In the genomic region with DNA sequence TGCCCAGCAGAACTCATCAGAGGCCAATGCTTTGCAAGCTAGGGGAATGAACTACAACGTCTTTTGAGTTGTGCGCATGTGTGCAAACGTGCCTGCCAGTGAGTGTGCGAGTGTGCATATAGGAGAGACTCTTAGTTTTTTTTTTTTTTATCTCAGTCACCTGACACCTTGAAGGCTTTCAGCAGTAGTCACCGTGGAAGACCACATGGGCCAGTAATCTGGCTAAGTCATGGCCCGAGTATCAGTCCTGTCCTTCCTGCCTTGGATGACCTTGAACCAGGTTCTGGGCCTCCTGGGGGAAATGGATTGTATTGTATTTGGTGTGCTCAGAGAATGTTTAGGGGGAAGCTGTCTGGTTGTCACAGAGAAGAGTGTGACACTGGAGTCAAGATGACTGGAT, we compare ENCODE assay signal across 20 mouse cellular contexts.
DNase-seq lines count a peak whose midpoint lies in the region; ATAC-seq and TF ChIP-seq lines count a peak whose summit lies in the region.
"Had no signal": no experiment of that assay in that cellular context is flagged by ENCODE, and none has a peak within 500 bp of the region (broad histone marks: within the 10 kb centered on the region; RNA-seq: fewer than 3 reads in every experiment).

No protein-coding gene starts in this region.

- WGBS in heart, embryonic 13.5 days, result 29% methylated on average over 6 of the region's 6 CpGs
- 30% methylated on average over 6 of the region's 6 CpGs for WGBS in heart, postnatal 0 days
- 65% methylated on average over 6 of the region's 6 CpGs for WGBS in kidney, embryonic 16.5 days

- peaks cover 27% of the 10 kb centered on the region for H3K36me3 ChIP-seq in heart, embryonic 13.5 days
- peaks cover 11% of the 10 kb centered on the region for H3K36me3 ChIP-seq in heart, postnatal 0 days (replicated peaks; ENCODE audit: control insufficient read depth, insufficient read depth, low read length)
- peaks cover 14% of the 10 kb centered on the region for H3K36me3 ChIP-seq in kidney, embryonic 16.5 days (ENCODE audit: insufficient read depth, low read length)
- H3K36me3 ChIP-seq: forebrain, embryonic 12.5 days had no signal

- intact Hi-C loops in heart, postnatal 14 days (cut with DNase I), result no loop called here

- TF ChIP-seq EP300 in heart, postnatal 0 days (IDR thresholded peaks at IDR 0.05; ENCODE audit: low read depth), result no peak

- no peak overlapping the region for H3K9ac ChIP-seq in heart, embryonic 13.5 days
- no peak overlapping the region for H3K9ac ChIP-seq in heart, postnatal 0 days (replicated peaks; ENCODE audit: low read depth, low read length)
- no peak overlapping the region for H3K9ac ChIP-seq in kidney, embryonic 16.5 days (replicated peaks; ENCODE audit: low read length)
- H3K9ac ChIP-seq: embryonic facial prominence, embryonic 13.5 days; forebrain, embryonic 12.5 days; hindbrain, embryonic 12.5 days had no signal

- no peak for TF ChIP-seq CTCF in heart, postnatal 0 days (IDR thresholded peaks at IDR 0.05; ENCODE audit: low read depth)

- H3K27ac ChIP-seq in heart, embryonic 13.5 days (replicated peaks), result peak overlapping the region; percentile 89
- H3K27ac ChIP-seq in heart, postnatal 0 days (ENCODE audit: low read depth), result peak overlapping the region; percentile 84
- peak overlapping the region; percentile 76 for H3K27ac ChIP-seq in kidney, embryonic 16.5 days (ENCODE audit: low read length)
- H3K27ac ChIP-seq: embryonic facial prominence, embryonic 13.5 days; forebrain, embryonic 12.5 days; heart, adult 2 months; hindbrain, embryonic 12.5 days had no signal

- DNase-seq in heart, adult 9 months (ENCODE audit: low spot score in 2 of 2), result no peak
- DNase-seq in heart, postnatal 0 days (ENCODE audit: low spot score), result no peak
- DNase-seq in heart, postnatal 14 days, result no peak
- DNase-seq in kidney, postnatal 36 days, result no peak
- DNase-seq: adrenal gland, adult 2 months; adrenal gland, postnatal 25 days; cerebellum, adult 18-20 months; cerebellum, adult 9-11 months; cerebellum, postnatal 36 days; gastrocnemius, postnatal 10 days; heart, adult 2 months had no signal

- no peak for ATAC-seq in heart, embryonic 13.5 days (ENCODE audit: extremely low read depth, insufficient number of reproducible peaks, low FRiP score, low TSS enrichment)
- peak; percentile 63 for ATAC-seq in heart, postnatal 0 days (ENCODE audit: insufficient read depth, low read depth)
- ATAC-seq in kidney, embryonic 16.5 days (ENCODE audit: low FRiP score, low TSS enrichment), result no peak
- ATAC-seq: forebrain, embryonic 16.5 days; hindbrain, embryonic 16.5 days; inflammation-experienced regulatory T-cells, adult 6 months; intestine, postnatal 0 days had no signal

- H3K27me3 ChIP-seq in heart, embryonic 13.5 days (replicated peaks), result no peaks in the 10 kb centered on the region
- H3K27me3 ChIP-seq in heart, postnatal 0 days (ENCODE audit: control insufficient read depth, insufficient read depth, low read length), result no peaks in the 10 kb centered on the region
- H3K27me3 ChIP-seq in kidney, embryonic 16.5 days (ENCODE audit: insufficient read depth, low read length), result no peaks in the 10 kb centered on the region
- H3K27me3 ChIP-seq: embryonic facial prominence, embryonic 13.5 days; forebrain, embryonic 12.5 days; hindbrain, embryonic 12.5 days had no signal

- no peak overlapping the region for H3K4me3 ChIP-seq in heart, embryonic 13.5 days
- no peak overlapping the region for H3K4me3 ChIP-seq in heart, postnatal 0 days (ENCODE audit: low read depth, low read length)
- H3K4me3 ChIP-seq in kidney, embryonic 16.5 days (ENCODE audit: low read length), result no peak overlapping the region
- H3K4me3 ChIP-seq: embryonic facial prominence, embryonic 13.5 days; forebrain, embryonic 12.5 days; heart, adult 2 months; hindbrain, embryonic 12.5 days had no signal

- 0 out of 2 replicates have a peak overlapping the region, but pooled peaks have one; percentile 7 for H3K4me2 ChIP-seq in heart, embryonic 13.5 days
- H3K4me2 ChIP-seq in heart, postnatal 0 days (ENCODE audit: low read depth, low read length), result no peak overlapping the region
- no peak overlapping the region for H3K4me2 ChIP-seq in kidney, embryonic 16.5 days (replicated peaks; ENCODE audit: low read depth, low read length)
- H3K4me2 ChIP-seq: embryonic facial prominence, embryonic 13.5 days; forebrain, embryonic 12.5 days; hindbrain, embryonic 12.5 days had no signal

- peaks cover 43% of the 10 kb centered on the region for H3K4me1 ChIP-seq in heart, embryonic 13.5 days
- H3K4me1 ChIP-seq in heart, postnatal 0 days (ENCODE audit: control insufficient read depth, insufficient read depth), result peaks cover 20% of the 10 kb centered on the region
- H3K4me1 ChIP-seq in kidney, embryonic 16.5 days (ENCODE audit: insufficient read depth, low read length), result peaks cover 45% of the 10 kb centered on the region
- H3K4me1 ChIP-seq: forebrain, embryonic 12.5 days; hindbrain, embryonic 12.5 days had no signal

- no peaks in the 10 kb centered on the region for H3K9me3 ChIP-seq in heart, embryonic 13.5 days
- no peaks in the 10 kb centered on the region for H3K9me3 ChIP-seq in heart, postnatal 0 days (replicated peaks; ENCODE audit: control insufficient read depth, low read length)
- H3K9me3 ChIP-seq in kidney, embryonic 16.5 days (ENCODE audit: low read length), result no peaks in the 10 kb centered on the region
- H3K9me3 ChIP-seq: embryonic facial prominence, embryonic 13.5 days; forebrain, embryonic 12.5 days; hindbrain, embryonic 12.5 days had no signal
